Mouse (Mus musculus) kidney, embryonic 14.5 days (tissue): ENCODE measurements around the gene Srcin1. TPM values are rescaled to one million over a fixed set of nuclear protein-coding genes. Genes with fewer than 3 reads are reported as not detected.

Experiments
- ATAC-seq: fragments of 200-750 bp; cut with Nextera tagmentation; 2 replicates; pipeline ENCODE4 v1.8.0; 2017; ENCODE audit warnings: moderate number of reproducible peaks, mild to moderate bottlenecking, moderate TSS enrichment, moderate library complexity; ENCODE audit not compliant: low FRiP score, low TSS enrichment
- H3K27ac ChIP-seq: fragments of 300-500 bp; sonication (generic); 2 replicates; pipeline ENCODE4 v1.5.1; 2014; ENCODE audit warnings: low read depth, mild to moderate bottlenecking, low read length, moderate library complexity, mixed read lengths
- H3K27me3 ChIP-seq: fragments of 300-500 bp; sonication (generic); 2 replicates; pipeline ENCODE4 v1.6.1; 2014; ENCODE audit warnings: mild to moderate bottlenecking, low read length; ENCODE audit not compliant: control insufficient read depth, insufficient read depth
- H3K36me3 ChIP-seq: fragments of 300-500 bp; sonication (generic); 2 replicates; pipeline ENCODE4 v1.6.1; 2014; ENCODE audit warnings: low read length, mixed read lengths; ENCODE audit not compliant: control insufficient read depth, insufficient read depth
- H3K4me1 ChIP-seq: fragments of 300-500 bp; sonication (generic); 2 replicates; pipeline ENCODE4 v1.6.1; 2014; ENCODE audit warnings: low read length, mixed read lengths; ENCODE audit not compliant: control insufficient read depth, insufficient read depth
- H3K4me2 ChIP-seq: fragments of 300-500 bp; sonication (generic); replicated peaks from 2 replicates; pipeline ENCODE4 v1.6.1; 2014; ENCODE audit warnings: low read depth, mild to moderate bottlenecking, low read length
- H3K4me3 ChIP-seq: fragments of 300-500 bp; sonication (generic); 2 replicates; pipeline ENCODE4 v1.5.1; 2014; ENCODE audit warnings: mild to moderate bottlenecking, low read length
- H3K9ac ChIP-seq: fragments of 300-500 bp; sonication (generic); 2 replicates; pipeline ENCODE4 v1.6.1; 2014; ENCODE audit warnings: low read depth, mild to moderate bottlenecking, low read length, moderate library complexity
- H3K9me3 ChIP-seq: fragments of 300-500 bp; sonication (generic); 2 replicates; pipeline ENCODE4 v1.6.1; 2016; ENCODE audit warnings: low read length; ENCODE audit not compliant: control insufficient read depth
- WGBS: fragments of 180-500 bp; shearing (Covaris S2); extraction: QIAGEN DNeasy Blood & Tissue Kit; methylation state at CpG from one replicate; pipeline ENCODE4 v1.1.7; 2014; 5-methylcytosine and 5-hydroxymethylcytosine counted together
- polyA plus RNA-seq: library from polyadenylated mRNA; unstranded; fragments of >200 nt; fragmentation: Nextera tagmentation; extraction: Ambion mirVana; gene quantifications from 2 replicates; pipeline ENCODE4 v1.2.1, GENCODE M21; 2014

The Srcin1 gene
- polyA plus RNA-seq, 1 experiment from 2014 or later, result 0.97 TPM

DNA sequence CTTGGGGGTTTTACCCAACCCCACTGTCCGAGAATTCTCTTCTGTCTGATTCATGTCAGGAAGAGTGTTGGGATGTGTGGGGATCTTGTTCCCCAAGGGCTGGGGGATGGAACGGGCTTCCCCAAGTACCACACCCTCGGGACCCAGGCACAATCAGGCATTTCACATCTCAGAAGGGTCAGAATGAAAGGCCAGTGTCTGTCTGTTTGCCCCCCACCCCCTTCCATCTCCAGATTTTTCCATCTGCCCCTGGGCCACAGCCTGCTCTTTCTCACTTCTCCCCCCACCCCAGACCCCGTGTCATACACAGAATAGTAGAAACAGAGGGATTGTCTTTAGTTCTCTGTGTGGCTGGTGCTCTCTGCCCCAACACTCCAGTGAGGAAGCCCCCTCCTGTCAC, 32.9 kb upstream of the Srcin1 start:
- H3K4me2 ChIP-seq, result no peak overlapping the region
- no peaks in the 10 kb centered on the region for H3K27me3 ChIP-seq
- 68% methylated on average over 4 of the region's 4 CpGs for WGBS

DNA sequence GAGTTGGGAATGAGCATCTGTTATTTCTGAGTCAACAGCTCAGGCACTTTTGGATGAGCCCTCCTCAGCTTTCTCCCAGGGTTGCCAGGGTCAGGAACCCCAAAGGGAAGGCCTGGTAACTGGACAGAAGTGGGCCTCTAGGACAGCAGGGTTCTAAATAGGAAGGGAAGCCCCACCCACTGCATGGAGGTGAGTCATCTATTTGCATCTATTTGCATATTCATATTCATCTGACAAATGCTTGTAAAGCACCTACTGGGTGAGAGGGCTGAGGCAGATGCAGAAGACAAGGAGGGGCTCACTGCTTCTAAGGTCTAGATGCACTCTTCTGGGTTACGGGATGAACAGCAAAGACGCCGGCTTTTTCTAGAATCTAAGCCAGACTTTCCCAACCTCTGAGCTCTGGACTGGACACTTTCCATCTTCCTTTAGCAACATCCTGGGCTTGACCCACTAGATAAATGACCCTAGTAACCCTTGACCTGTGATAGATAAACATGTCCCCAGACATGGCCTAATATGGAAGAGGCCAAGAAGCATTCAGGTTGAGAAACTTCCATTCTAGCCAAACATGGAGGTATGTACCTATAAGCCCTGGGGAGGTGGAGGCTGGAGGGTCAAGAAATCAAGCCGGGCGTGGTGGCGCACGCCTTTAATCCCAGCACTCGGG, 31.2 kb upstream of the Srcin1 start:
- no peak for ATAC-seq
- 94% methylated on average over 8 of the region's 8 CpGs for WGBS
- Histone ChIP-seq H3K9ac (no peak overlapping the region), H3K27ac (no peak overlapping the region), H3K4me3 (no peak overlapping the region), H3K9me3 (no peaks in the 10 kb centered on the region), H3K4me2 (no peak overlapping the region), H3K4me1 (no peaks in the 10 kb centered on the region), H3K27me3 (no peaks in the 10 kb centered on the region), H3K36me3 (no peaks in the 10 kb centered on the region)

More for the DNA sequence above, 32.9 kb upstream of the Srcin1 start:
- no peaks in the 10 kb centered on the region for H3K9me3 ChIP-seq
- no peak for ATAC-seq
- no peak overlapping the region for H3K9ac ChIP-seq
- H3K27ac ChIP-seq, result no peak overlapping the region
- no peak overlapping the region for H3K4me3 ChIP-seq
- no peaks in the 10 kb centered on the region for H3K36me3 ChIP-seq
- H3K4me1 ChIP-seq, result no peaks in the 10 kb centered on the region

GRCm38 (mm10) chr11:97603891-97604290, 27.9 kb upstream of the Srcin1 start:
- Histone ChIP-seq H3K9ac (no peak overlapping the region), H3K4me1 (no peaks in the 10 kb centered on the region), H3K9me3 (no peaks in the 10 kb centered on the region), H3K27me3 (no peaks in the 10 kb centered on the region), H3K27ac (no peak overlapping the region), H3K4me2 (no peak overlapping the region), H3K36me3 (no peaks in the 10 kb centered on the region), H3K4me3 (no peak overlapping the region)
- ATAC-seq, result no peak
- 58% methylated on average over 10 of the region's 10 CpGs for WGBS

DNA sequence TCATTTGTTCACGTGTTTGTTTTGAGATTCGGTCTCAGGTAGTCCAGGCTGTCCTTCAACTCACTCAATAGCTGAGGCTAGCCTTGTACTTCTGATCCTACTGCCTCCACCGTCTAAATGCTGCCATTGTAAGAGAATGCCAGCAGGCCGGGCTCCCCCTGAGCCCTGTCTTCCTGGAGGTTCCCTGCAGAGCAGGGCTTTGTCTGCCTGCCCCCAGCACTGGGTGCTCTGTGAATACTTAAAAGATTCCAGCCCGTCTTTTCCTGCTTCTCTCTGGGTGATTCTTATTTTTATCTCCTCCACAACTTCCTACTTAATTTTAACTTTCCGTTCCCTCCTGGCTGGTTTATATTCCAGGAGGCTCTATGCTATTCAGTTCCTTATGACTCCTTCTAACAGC, 26.2 kb upstream of the Srcin1 start:
- Histone ChIP-seq H3K4me3 (no peak overlapping the region), H3K9me3 (no peaks in the 10 kb centered on the region), H3K36me3 (no peaks in the 10 kb centered on the region), H3K4me1 (no peaks in the 10 kb centered on the region), H3K4me2 (no peak overlapping the region), H3K9ac (no peak overlapping the region), H3K27ac (no peak overlapping the region), H3K27me3 (no peaks in the 10 kb centered on the region)
- no peak for ATAC-seq
- WGBS, result 44% methylated on average over 6 of the region's 6 CpGs

- H3K4me1 ChIP-seq, result no peaks in the 10 kb centered on the region
- no peak overlapping the region for H3K4me3 ChIP-seq
- 85% methylated on average over 8 of the region's 8 CpGs for WGBS
- H3K27me3 ChIP-seq, result no peaks in the 10 kb centered on the region
- no peak for ATAC-seq
- H3K9me3 ChIP-seq, result no peaks in the 10 kb centered on the region
- H3K36me3 ChIP-seq, result no peaks in the 10 kb centered on the region
- no peak overlapping the region for H3K4me2 ChIP-seq
- H3K27ac ChIP-seq, result no peak overlapping the region
- H3K9ac ChIP-seq, result no peak overlapping the region
Measured at GRCm38 (mm10) chr11:97599104-97599503, 23.1 kb upstream of the Srcin1 start.

DNA sequence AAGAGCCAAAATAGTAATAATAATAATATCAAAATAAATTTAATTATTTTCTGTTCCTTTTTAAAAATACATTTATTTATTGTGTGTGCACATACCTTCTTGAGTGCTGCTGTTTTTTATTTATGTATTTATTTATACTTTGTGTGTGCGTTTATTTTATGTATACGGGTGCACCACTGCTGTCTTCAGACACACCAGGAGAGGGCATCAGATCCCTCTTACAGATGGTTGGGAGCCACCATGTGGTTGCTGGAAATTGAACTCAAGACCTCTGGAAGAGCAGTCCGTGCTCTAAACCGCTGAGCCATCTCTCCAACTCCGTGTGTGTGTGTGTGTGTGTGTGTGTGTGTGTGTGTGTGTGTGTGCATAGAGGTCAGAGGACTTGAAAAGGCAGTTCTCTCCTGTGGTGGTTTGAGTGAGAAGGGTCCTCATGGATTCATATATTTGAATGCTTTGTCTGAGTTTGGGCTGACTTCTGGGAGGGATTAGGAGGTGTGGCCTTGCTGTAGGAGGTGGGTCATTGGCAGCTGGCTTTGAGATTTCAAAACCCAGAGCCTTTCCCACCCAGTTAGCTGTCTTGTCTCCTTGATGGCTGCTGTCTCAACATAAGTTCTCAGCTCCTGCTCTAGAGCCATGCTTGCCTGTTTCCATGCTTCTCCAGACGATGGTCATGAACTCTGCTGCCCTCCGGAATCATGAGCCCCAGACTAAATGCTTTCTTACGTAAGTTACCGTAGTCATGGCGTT, 22.1 kb upstream of the Srcin1 start:
- H3K4me1 ChIP-seq, result no peaks in the 10 kb centered on the region
- H3K4me2 ChIP-seq, result no peak overlapping the region
- H3K36me3 ChIP-seq, result no peaks in the 10 kb centered on the region
- H3K27me3 ChIP-seq, result no peaks in the 10 kb centered on the region
- ATAC-seq, result no peak
- WGBS, result 78% methylated on average over 10 of the region's 10 CpGs
- H3K9me3 ChIP-seq, result no peaks in the 10 kb centered on the region
- H3K27ac ChIP-seq, result no peak overlapping the region
- no peak overlapping the region for H3K4me3 ChIP-seq
- no peak overlapping the region for H3K9ac ChIP-seq

- H3K9me3 ChIP-seq, result no peaks in the 10 kb centered on the region
- no peak for ATAC-seq
- no peaks in the 10 kb centered on the region for H3K36me3 ChIP-seq
- no peak overlapping the region for H3K4me3 ChIP-seq
- peaks cover 8% of the 10 kb centered on the region; the same call in 1 of the 2 replicates for H3K4me1 ChIP-seq
- no peaks in the 10 kb centered on the region for H3K27me3 ChIP-seq
- 58% methylated on average over 6 of the region's 6 CpGs for WGBS
- H3K27ac ChIP-seq, result no peak overlapping the region
- H3K9ac ChIP-seq, result no peak overlapping the region
- no peak overlapping the region for H3K4me2 ChIP-seq
Measured at GRCm38 (mm10) chr11:97594136-97594535, 18.1 kb upstream of the Srcin1 start.

DNA sequence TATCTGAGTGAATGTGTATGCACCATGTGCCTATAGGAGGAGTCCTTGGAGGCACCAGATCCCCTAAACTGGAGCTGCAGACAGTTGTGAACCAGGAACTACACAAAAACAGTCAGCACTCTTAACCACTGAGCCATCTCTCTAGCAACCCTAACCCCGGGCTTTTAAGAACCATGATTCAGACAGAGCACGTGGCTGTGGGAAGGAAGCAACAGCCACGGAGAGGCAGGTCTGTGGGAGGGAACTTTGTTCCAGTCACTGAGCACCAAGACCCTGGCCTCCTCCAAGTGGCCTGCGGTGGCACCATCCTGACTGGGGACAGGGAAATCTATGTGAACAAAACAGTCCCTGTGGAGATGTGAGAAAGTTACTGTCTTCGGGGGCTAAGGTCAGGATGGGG, 15.9 kb upstream of the Srcin1 start:
- Histone ChIP-seq H3K27ac (peak overlapping the region; percentile 42; the same call in 1 of the 2 replicates), H3K27me3 (no peaks in the 10 kb centered on the region), H3K4me3 (no peak overlapping the region), H3K4me1 (peaks cover 8% of the 10 kb centered on the region; the same call in 1 of the 2 replicates), H3K9me3 (no peaks in the 10 kb centered on the region), H3K9ac (no peak overlapping the region), H3K36me3 (no peaks in the 10 kb centered on the region), H3K4me2 (no peak overlapping the region)
- WGBS, result 11% methylated on average over 5 of the region's 5 CpGs
- peak; percentile 79 for ATAC-seq

GRCm38 (mm10) chr11:97590227-97590960, 14.4 kb upstream of the Srcin1 start:
- Histone ChIP-seq H3K4me1 (peaks cover 8% of the 10 kb centered on the region; the same call in 1 of the 2 replicates), H3K4me2 (no peak overlapping the region), H3K27ac (no peak overlapping the region), H3K36me3 (no peaks in the 10 kb centered on the region), H3K4me3 (no peak overlapping the region), H3K9ac (no peak overlapping the region), H3K27me3 (no peaks in the 10 kb centered on the region), H3K9me3 (no peaks in the 10 kb centered on the region)
- ATAC-seq, result no peak; the same call in 1 of the 2 replicates
- 43% methylated on average over 24 of the region's 24 CpGs for WGBS
